Mouse (Mus musculus): ENCODE measurements around the gene Snx32. TPM values are rescaled to one million over a fixed set of nuclear protein-coding genes. Genes with fewer than 3 reads are reported as not detected.
"Not testable (repeated sequence)": the region's sequence is repeated elsewhere in the genome, so short reads cannot be mapped to it uniquely, and the experiment has no call there.

The Snx32 gene
- polyA plus RNA-seq, 1 experiment: 1.1 TPM

GRCm38 (mm10) chr19:5500330-5500875, 9.9 kb downstream of the Snx32 start:
- no peaks in the 10 kb centered on the region for H3K79me3 ChIP-seq (ENCODE audit: low read depth)
- no peaks in the 10 kb centered on the region for H3K79me2 ChIP-seq (ENCODE audit: control insufficient read depth, insufficient read depth)
- no peaks in the 10 kb centered on the region for H3K27me3 ChIP-seq (ENCODE audit: control insufficient read depth, insufficient read depth, insufficient read length)
- no peak overlapping the region for H3ac ChIP-seq (ENCODE audit: control insufficient read depth, insufficient read length, low read depth)
- no peak overlapping the region for H3K4me3 ChIP-seq (ENCODE audit: insufficient read depth, poor library complexity, severe bottlenecking)
- TF ChIP-seq MYOG (IDR thresholded peaks at IDR 0.05; ENCODE audit: control insufficient read depth, extremely low read depth, insufficient read length): no peak
- TF ChIP-seq CTCF (IDR thresholded peaks at IDR 0.05; ENCODE audit: control insufficient read depth, insufficient read depth, insufficient read length): no peak
- no peak for TF ChIP-seq USF1 (IDR thresholded peaks at IDR 0.05; ENCODE audit: low read depth)
- no peak for TF ChIP-seq MYOD1 (IDR thresholded peaks at IDR 0.05; ENCODE audit: control insufficient read depth, insufficient read length, low read depth)
- TF ChIP-seq FOSL1 (IDR thresholded peaks at IDR 0.05; ENCODE audit: insufficient read depth, low read length, poor library complexity, severe bottlenecking): no peak
- no peak for TF ChIP-seq CEBPB (IDR thresholded peaks at IDR 0.05; ENCODE audit: low read depth)
- TF ChIP-seq MAX (IDR thresholded peaks at IDR 0.05): no peak
- peaks cover 9% of the 10 kb centered on the region for H3K36me3 ChIP-seq (ENCODE audit: control insufficient read depth, insufficient read depth)

DNA sequence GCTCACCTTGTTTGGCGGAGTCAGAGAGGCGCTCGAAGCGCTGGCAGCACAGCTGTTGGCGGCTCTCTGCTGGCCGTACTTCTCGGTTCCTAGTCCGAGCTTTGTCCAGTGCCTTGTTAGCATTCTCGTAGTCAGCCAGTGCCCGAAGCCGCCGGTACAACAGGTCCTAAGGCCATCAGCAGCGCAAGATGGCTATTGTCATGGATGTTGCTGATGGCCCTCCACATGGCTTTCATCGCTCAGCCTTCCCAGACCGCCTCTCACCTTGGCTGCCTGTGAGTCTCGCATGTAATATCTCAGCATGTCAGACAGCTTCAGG, 14.3 kb downstream of the Snx32 start:
- H3K79me2 ChIP-seq (ENCODE audit: control insufficient read depth, insufficient read depth): peaks cover 38% of the 10 kb centered on the region

GRCm38 (mm10) chr19:5495353-5496051, 14.8 kb downstream of the Snx32 start:
- TF ChIP-seq MYOG (IDR thresholded peaks at IDR 0.05; ENCODE audit: control insufficient read depth, extremely low read depth, insufficient read length) (no peak), FOSL1 (IDR thresholded peaks at IDR 0.05; ENCODE audit: insufficient read depth, low read length, poor library complexity, severe bottlenecking) (no peak), CTCF (IDR thresholded peaks at IDR 0.05; ENCODE audit: control insufficient read depth, insufficient read depth, insufficient read length) (no peak), MYOD1 (IDR thresholded peaks at IDR 0.05; ENCODE audit: control insufficient read depth, insufficient read length, low read depth) (no peak)
- Histone ChIP-seq H3ac (ENCODE audit: control insufficient read depth, insufficient read length, low read depth) (no peak overlapping the region), H3K4me3 (ENCODE audit: insufficient read depth, poor library complexity, severe bottlenecking) (no peak overlapping the region), H3K79me3 (ENCODE audit: low read depth) (peaks cover 38% of the 10 kb centered on the region), H3K27me3 (ENCODE audit: control insufficient read depth, insufficient read depth, insufficient read length) (no peaks in the 10 kb centered on the region), H3K79me2 (ENCODE audit: control insufficient read depth, insufficient read depth) (peaks cover 43% of the 10 kb centered on the region), H3K36me3 (ENCODE audit: control insufficient read depth, insufficient read depth) (peaks cover 49% of the 10 kb centered on the region)

More for the DNA sequence above, 14.3 kb downstream of the Snx32 start:
- no peak for TF ChIP-seq MAX (IDR thresholded peaks at IDR 0.05)
- no peak for TF ChIP-seq FOSL1 (IDR thresholded peaks at IDR 0.05; ENCODE audit: insufficient read depth, low read length, poor library complexity, severe bottlenecking)
- TF ChIP-seq CEBPB (IDR thresholded peaks at IDR 0.05; ENCODE audit: low read depth): no peak
- TF ChIP-seq MYOG (IDR thresholded peaks at IDR 0.05; ENCODE audit: control insufficient read depth, extremely low read depth, insufficient read length): no peak
- TF ChIP-seq USF1 (IDR thresholded peaks at IDR 0.05; ENCODE audit: low read depth): no peak
- TF ChIP-seq CTCF (IDR thresholded peaks at IDR 0.05; ENCODE audit: control insufficient read depth, insufficient read depth, insufficient read length): no peak
- no peak for TF ChIP-seq MYOD1 (IDR thresholded peaks at IDR 0.05; ENCODE audit: control insufficient read depth, insufficient read length, low read depth)
- peaks cover 49% of the 10 kb centered on the region for H3K36me3 ChIP-seq (ENCODE audit: control insufficient read depth, insufficient read depth)
- no peak overlapping the region for H3ac ChIP-seq (ENCODE audit: control insufficient read depth, insufficient read length, low read depth)
- H3K27me3 ChIP-seq (ENCODE audit: control insufficient read depth, insufficient read depth, insufficient read length): no peaks in the 10 kb centered on the region
- H3K4me3 ChIP-seq (ENCODE audit: insufficient read depth, poor library complexity, severe bottlenecking): no peak overlapping the region
- H3K79me3 ChIP-seq (ENCODE audit: low read depth): peaks cover 33% of the 10 kb centered on the region

GRCm38 (mm10) chr19:5494314-5494713, 16.0 kb downstream of the Snx32 start:
- no peaks in the 10 kb centered on the region for H3K27me3 ChIP-seq (ENCODE audit: control insufficient read depth, insufficient read depth, insufficient read length)
- H3K79me3 ChIP-seq (ENCODE audit: low read depth): peaks cover 39% of the 10 kb centered on the region
- H3K36me3 ChIP-seq (ENCODE audit: control insufficient read depth, insufficient read depth): peaks cover 49% of the 10 kb centered on the region
- H3K79me2 ChIP-seq (ENCODE audit: control insufficient read depth, insufficient read depth): peaks cover 45% of the 10 kb centered on the region
- TF ChIP-seq FOSL1 (IDR thresholded peaks at IDR 0.05; ENCODE audit: insufficient read depth, low read length, poor library complexity, severe bottlenecking) (no peak), MYOD1 (IDR thresholded peaks at IDR 0.05; ENCODE audit: control insufficient read depth, insufficient read length, low read depth) (no peak), MAX (IDR thresholded peaks at IDR 0.05) (no peak), CTCF (IDR thresholded peaks at IDR 0.05; ENCODE audit: control insufficient read depth, insufficient read depth, insufficient read length) (no peak), USF1 (IDR thresholded peaks at IDR 0.05; ENCODE audit: low read depth) (no peak), MYOG (IDR thresholded peaks at IDR 0.05; ENCODE audit: control insufficient read depth, extremely low read depth, insufficient read length) (no peak), CEBPB (IDR thresholded peaks at IDR 0.05; ENCODE audit: low read depth) (no peak)
- H3K4me3 ChIP-seq (ENCODE audit: insufficient read depth, poor library complexity, severe bottlenecking): no peak overlapping the region
- no peak overlapping the region for H3ac ChIP-seq (ENCODE audit: control insufficient read depth, insufficient read length, low read depth)

DNA sequence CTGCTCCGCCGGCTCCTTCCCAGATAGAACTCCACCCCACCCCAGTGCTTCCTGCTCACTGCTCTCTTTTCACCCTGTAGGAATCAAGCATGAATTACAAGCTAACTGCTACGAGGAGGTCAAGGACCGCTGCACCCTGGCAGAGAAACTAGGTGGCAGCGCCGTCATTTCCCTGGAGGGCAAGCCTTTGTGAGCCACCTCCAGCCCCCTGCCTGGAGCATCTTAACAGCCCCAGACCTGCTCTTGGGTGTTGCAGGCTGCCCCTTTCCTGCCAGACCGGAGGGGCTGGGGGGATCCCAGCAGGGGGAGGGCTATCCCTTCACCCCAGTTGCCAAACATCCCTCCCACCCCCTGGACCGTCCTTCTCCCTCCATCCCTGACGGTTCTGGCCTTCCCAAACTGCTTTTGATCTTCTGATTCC, 17.0 kb downstream of the Snx32 start:
- not testable (repeated sequence) for H3K4me3 ChIP-seq (ENCODE audit: insufficient read depth, poor library complexity, severe bottlenecking); H3K27me3 ChIP-seq (ENCODE audit: control insufficient read depth, insufficient read depth, insufficient read length)
- H3K36me3 ChIP-seq (ENCODE audit: control insufficient read depth, insufficient read depth): peaks cover 49% of the 10 kb centered on the region

GRCm38 (mm10) chr19:5492641-5493040, 17.7 kb downstream of the Snx32 start:
- no peaks in the 10 kb centered on the region for H3K27me3 ChIP-seq (ENCODE audit: control insufficient read depth, insufficient read depth, insufficient read length)
- H3K79me3 ChIP-seq (ENCODE audit: low read depth): peaks cover 39% of the 10 kb centered on the region
- peaks cover 48% of the 10 kb centered on the region for H3K79me2 ChIP-seq (ENCODE audit: control insufficient read depth, insufficient read depth)
- H3ac ChIP-seq (ENCODE audit: control insufficient read depth, insufficient read length, low read depth): no peak overlapping the region
- TF ChIP-seq CEBPB (IDR thresholded peaks at IDR 0.05; ENCODE audit: low read depth) (no peak), MAX (IDR thresholded peaks at IDR 0.05) (no peak), USF1 (IDR thresholded peaks at IDR 0.05; ENCODE audit: low read depth) (no peak), CTCF (IDR thresholded peaks at IDR 0.05; ENCODE audit: control insufficient read depth, insufficient read depth, insufficient read length) (no peak), MYOD1 (IDR thresholded peaks at IDR 0.05; ENCODE audit: control insufficient read depth, insufficient read length, low read depth) (no peak), MYOG (IDR thresholded peaks at IDR 0.05; ENCODE audit: control insufficient read depth, extremely low read depth, insufficient read length) (no peak), FOSL1 (IDR thresholded peaks at IDR 0.05; ENCODE audit: insufficient read depth, low read length, poor library complexity, severe bottlenecking) (no peak)
- peaks cover 49% of the 10 kb centered on the region for H3K36me3 ChIP-seq (ENCODE audit: control insufficient read depth, insufficient read depth)
- peak overlapping the region; percentile 98 for H3K4me3 ChIP-seq (ENCODE audit: insufficient read depth, poor library complexity, severe bottlenecking)

More for the DNA sequence above, 17.0 kb downstream of the Snx32 start:
- not testable (repeated sequence) for H3ac ChIP-seq (ENCODE audit: control insufficient read depth, insufficient read length, low read depth)
- peaks cover 39% of the 10 kb centered on the region for H3K79me3 ChIP-seq (ENCODE audit: low read depth)
- H3K79me2 ChIP-seq (ENCODE audit: control insufficient read depth, insufficient read depth): peaks cover 45% of the 10 kb centered on the region
